Mouse (Mus musculus) gastrocnemius, adult 18-20 months (tissue): ENCODE measurements around the gene Gtsf2. TPM values are rescaled to one million over a fixed set of nuclear protein-coding genes. Genes with fewer than 3 reads are reported as not detected.

Experiments
- DNase-seq: peaks from one replicate; pipeline ENCODE4 v3.0.0; 2021; ENCODE audit warnings: low spot score
- total RNA-seq, 2 experiments: library from RNA; stranded (reverse); gene quantifications; 2 replicates each; pipeline ENCODE4 v1.2.3; 2021

Gtsf2 gene
- total RNA-seq, 2 experiments from 2014 or later: not detected

GRCm38 (mm10) chr15:103393577-103393976, 54.7 kb downstream of the Gtsf2 start:
- no peak for DNase-seq

Other genes with a start within 250 kb of the Gtsf2 start
- gene Cbx5, start 208.7 kb downstream of the Gtsf2 start, total RNA-seq: 10 to 100 TPM; 25.4 to 35.6 TPM
- 10 to 100 TPM; 77.2 to 94.8 TPM for gene Hnrnpa1, start 208.0 kb downstream of the Gtsf2 start, total RNA-seq
- not detected for gene Nfe2, start 190.1 kb downstream of the Gtsf2 start, total RNA-seq
- gene Copz1, start 175.8 kb downstream of the Gtsf2 start, total RNA-seq: 10 to 100 TPM; 35.8 to 37.3 TPM
- gene Gpr84, start 137.9 kb downstream of the Gtsf2 start, total RNA-seq: not detected
- 10 to 100 TPM in 1 of 2 experiments, 1 to 10 TPM in 1; 7.9 to 32.1 TPM for gene Zfp385a, start 108.4 kb downstream of the Gtsf2 start, total RNA-seq
- 1 to 10 TPM; 6.5 to 9.1 TPM for gene Itga5, start 81.7 kb downstream of the Gtsf2 start, total RNA-seq
- gene Gtsf1, start 18.0 kb downstream of the Gtsf2 start, total RNA-seq: not detected
- under 1 TPM; 0.71 to 0.90 TPM for gene Nckap1l, start 5.3 kb upstream of the Gtsf2 start, total RNA-seq
- gene Pde1b, start 54.6 kb upstream of the Gtsf2 start, total RNA-seq: under 1 TPM; 0.30 to 0.81 TPM
- gene Ppp1r1a, start 89.5 kb upstream of the Gtsf2 start, total RNA-seq: 100 to 1,000 TPM in 1 of 2 experiments, 10 to 100 TPM in 1; 92.3 to 143 TPM
- gene Glycam1, start 116.6 kb upstream of the Gtsf2 start, total RNA-seq: not detected